Mouse (Mus musculus): ENCODE results near the gene Itgad. TPM values are rescaled to one million over a fixed set of nuclear protein-coding genes. Genes with fewer than 3 reads are reported as not detected.
"Not testable (repeated sequence)": the region's sequence is repeated elsewhere in the genome, so short reads cannot be mapped to it uniquely, and the experiment has no call there.

The Itgad gene
- under 1 TPM in 1 of 4 experiments, not detected in 3; 0.10 TPM for total RNA-seq (2022)

DNA sequence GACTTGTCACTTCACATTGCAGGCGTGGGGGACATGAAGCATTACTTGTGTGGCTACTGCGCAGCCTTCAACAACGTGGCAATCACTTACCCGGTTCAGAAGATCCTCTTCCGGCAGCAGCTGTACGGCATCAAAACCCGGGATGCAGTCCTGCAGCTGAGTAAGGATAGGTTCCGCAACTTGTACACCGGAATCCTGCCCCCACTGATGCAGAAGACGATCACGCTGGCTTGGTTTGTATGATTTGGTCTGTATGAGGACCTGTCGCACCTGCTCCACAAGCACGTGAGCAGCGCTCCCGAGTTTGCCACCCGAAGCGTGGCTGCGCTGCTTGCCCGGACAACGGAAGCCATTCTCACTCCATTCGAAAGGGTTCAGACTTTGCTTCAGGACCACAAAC, at the start of gene Itgad:
Gene Itgad (plus strand): TSS at position 301 of the 400 bp plus-strand sequence.
- DNase-seq (ENCODE audit: low spot score in 2 of 2), result no peak

DNA sequence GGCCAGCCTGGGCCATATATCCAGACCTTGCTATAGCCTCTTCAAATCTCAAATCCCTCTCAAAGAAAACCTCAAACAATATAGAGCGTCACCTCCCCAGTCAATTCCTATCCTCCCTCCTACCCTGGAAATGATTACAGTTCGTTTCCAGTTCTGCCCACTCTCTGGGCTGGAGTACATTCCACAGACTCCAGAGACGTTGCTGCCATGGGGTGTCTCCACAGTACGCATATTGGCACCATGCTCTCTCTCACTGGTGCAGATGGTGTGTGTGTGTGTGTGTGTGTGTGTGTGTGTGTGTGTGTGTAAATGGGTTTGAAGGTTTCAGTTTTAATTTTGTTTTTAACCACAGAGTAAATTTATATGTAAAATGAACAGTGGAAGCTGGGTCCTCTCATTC, 48.9 kb upstream of the Itgad start:
- no peak for DNase-seq (ENCODE audit: low spot score in 2 of 2)

DNA sequence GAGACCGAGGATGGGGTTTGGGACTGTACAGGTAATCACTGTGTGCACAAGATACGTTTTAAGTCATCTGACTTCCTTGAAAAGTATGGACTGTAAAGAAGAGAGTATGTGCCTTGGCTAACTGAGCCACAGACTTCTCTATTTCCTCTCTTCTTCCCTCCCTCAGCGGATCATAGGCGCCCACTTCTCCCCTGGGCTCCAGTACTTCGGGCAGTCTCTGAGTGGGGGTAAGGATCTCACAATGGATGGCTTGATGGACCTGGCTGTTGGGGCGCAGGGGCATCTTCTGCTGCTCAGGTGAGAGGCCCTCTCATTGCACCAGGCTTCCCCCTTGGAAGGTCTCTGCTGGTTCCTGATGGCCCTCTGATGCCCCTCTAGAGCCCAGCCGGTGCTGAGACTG, 46.7 kb upstream of the Itgad start:
- DNase-seq (ENCODE audit: low spot score in 2 of 2), result no peak

DNA sequence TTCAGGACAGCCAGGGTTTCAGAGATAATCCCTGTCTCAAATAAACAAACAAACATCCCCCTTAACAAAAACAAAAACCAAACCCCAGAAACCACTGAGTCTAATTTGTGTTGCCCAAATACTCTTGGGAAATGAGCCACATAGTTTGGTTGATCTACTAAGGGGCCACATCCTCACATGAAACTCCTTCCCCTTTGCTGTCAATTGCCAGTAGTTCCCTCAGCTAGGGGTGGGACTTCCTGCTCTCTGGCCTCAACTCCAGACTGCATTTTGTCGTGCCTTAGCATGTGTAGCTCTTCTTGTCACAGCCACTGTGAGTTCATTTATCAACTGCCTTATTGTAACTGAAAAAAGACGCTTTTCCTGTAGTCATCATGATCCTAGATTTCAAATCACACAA, 43.9 kb upstream of the Itgad start:
- DNase-seq (ENCODE audit: low spot score in 2 of 2), result no peak

DNA sequence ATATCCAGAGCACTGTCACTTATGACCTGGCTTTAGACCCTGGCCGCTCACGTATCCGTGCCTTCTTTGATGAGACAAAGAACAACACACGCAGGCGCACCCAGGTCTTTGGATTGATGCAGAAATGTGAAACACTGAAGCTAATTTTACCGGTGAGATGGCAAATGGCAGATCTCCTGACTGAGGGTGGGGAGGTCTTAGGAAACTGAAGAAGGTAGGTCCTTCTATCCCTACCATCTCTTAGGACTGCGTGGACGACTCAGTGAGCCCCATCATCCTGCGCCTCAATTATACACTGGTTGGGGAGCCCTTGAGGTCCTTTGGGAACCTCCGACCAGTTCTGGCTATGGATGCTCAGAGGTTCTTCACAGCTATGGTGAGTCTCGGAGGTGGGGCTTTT, 42.0 kb upstream of the Itgad start:
- no peak for DNase-seq (ENCODE audit: low spot score in 2 of 2)

DNA sequence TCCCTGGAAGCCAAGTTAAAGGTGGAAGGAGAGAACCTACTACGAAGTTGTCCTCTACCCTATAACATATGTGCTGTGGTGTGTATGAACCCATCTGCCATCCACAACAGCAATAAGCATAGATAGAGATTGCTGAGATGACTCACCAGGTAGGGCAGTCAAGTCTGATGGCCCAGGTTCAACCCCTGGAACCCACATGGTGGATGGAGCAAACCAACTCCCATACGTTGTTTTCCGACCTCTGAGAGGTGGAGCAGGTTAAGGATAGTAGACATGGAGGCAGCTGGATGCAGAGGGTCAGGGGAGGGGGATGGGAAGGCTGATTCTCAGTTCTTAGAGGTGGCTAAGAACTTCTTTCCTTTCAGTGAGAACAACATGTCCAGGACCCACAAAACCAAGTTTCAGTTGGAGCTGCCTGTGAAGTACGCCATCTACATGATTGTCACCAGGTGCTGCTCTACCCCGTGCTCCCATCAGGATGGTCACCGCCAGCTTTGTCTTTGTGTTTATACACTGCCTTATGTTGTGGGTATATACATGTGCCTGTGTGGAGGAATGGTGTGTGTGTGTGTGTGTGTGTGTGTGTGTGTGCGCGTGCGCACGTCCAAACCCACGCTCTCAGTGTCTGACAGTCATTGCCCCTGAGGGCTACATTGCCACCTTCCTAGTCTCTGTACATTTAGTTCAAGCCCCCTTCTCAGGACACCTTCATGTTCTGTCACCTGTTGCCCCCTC, 39.6 kb upstream of the Itgad start:
- DNase-seq (ENCODE audit: low spot score in 2 of 2), result no peak

DNA sequence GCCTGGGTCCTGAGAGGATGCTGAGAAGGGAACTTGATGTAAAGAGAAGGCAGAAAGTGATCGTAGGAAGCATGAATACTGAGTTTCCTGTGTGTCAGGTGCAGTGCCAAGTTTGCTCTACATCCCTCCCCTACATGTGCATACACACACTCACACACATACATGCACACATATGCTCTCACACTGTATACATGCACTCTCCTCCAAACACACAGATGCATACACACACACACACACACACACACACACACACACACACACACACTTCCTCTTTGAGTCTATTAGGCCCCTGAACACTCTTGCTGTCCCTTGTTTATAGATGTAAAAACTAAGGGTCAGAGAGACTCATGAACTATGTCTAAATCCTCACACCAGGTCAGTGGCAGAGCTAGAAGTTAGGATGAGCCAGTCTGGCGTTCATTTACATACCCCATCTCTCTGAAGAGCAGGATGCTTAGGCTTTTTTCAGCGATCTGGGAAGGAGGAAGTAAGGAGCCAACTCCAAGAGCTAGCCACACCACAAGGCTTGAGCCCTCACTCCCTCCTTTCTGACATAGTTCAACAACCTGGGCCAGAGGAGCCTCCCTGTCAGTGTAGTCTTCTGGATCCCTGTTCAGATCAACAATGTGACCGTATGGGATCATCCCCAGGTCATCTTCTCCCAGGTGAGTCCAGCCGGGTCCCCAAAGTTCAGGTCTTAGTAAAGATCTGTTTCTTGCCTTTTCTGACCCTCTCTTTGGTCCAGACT, 38.8 kb upstream of the Itgad start:
- no peak for DNase-seq (ENCODE audit: low spot score in 2 of 2)

DNA sequence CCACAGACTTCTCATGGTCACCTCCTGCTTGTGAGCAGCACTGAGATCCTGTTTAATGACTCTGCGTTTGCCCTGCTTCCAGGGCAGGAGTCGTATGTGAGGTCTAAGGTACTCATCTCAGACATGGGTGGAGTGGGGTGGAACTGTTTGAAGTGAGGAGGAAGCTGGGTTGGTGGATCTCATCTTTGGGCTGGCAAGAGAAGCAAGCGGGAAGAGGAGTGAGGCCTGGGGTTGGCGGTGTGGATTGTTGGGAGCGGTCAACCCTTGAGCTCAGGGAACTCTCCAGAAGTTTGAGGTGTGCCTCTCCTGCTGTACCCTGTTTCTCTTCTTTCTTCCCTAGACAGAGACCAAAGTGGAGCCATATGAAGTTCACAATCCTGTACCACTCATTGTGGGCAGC, 37.8 kb upstream of the Itgad start:
- no peak for DNase-seq (ENCODE audit: low spot score in 2 of 2)

DNA sequence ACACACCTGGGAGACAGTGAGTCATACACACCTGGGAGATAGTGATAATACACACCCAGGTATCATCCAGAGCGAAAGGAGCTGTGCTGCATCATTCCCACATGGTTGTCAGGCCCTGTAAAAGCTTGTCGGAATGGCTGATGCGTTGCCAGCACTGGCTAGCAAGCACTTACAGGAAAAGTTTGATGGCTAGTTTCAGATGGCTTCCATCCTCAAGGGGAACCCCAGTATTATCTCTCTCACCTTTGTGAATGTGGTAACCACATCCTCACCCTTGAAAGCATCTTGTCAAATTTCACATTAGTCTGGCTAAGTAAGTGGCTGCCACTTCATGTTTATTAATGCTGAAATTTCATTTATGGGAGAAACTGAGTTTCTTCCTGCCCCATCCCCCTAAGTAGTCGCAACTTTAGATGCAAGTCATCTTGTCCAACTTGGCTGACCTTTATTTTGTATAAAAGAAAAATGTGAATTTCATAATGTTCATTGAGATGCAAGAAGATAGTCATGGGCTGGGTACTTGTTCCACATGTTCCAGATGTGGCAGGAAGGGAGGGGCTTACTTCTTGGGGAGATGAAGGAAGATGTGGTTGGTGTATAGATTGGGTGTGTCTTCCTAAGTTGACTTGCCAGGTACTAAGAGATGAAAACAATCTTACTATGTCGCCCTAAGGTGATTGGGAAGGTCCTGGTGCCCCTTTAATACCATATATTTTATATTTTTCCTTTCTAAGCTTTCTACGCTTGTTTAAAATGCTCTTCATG, 34.3 kb upstream of the Itgad start:
- DNase-seq (ENCODE audit: low spot score in 2 of 2), result no peak

DNA sequence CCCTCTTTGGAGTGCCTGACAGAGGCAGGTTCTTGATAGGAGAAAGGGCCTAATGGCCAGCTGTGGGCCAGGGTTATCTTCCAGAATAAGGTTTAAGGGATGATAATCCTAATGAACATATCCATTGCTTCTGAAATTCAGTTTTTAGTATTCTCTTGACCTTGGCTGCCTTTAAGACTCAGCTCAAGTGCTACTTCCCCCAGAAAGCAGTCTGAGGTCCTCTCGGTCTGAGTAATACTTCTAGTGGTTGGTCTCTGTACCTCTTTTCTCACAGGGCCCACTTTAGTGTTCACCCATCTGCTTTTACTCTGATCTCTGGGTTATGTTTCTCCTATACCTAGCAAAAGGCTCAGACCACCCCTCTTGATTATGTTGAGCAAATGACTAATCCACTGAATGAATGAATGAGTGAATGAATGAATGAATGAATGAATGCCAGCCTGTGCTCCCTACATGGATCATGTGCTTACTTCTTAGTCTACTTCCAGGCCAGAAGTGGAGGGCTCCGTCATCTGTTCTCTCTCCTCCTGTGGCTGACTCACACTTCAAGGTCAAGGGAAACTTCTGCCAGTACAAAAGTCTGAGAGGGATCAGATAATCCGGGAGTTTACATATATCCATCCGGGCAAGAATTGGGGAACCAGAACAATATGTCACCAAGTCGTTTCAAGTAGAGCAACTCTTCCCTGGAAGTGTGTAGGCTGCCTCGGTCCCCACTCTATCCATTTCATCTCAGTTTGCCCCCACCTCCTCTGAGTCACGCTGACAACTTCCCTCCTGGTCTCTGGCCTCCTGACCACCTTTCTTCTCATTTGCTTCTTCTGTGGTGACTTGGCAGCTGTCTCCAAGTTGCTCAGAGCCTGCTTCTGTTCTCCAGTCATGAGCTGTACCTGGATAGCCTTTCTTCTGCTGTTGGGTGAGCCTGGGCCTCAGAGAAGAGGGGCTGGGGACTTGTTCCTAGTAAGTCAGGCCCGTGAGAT, 25.1 kb upstream of the Itgad start, which contains the start of gene Itgax:
Gene Itgax (plus strand): TSS at position 807 of the 980 bp plus-strand sequence.
- no peak for DNase-seq (ENCODE audit: low spot score in 2 of 2)

DNA sequence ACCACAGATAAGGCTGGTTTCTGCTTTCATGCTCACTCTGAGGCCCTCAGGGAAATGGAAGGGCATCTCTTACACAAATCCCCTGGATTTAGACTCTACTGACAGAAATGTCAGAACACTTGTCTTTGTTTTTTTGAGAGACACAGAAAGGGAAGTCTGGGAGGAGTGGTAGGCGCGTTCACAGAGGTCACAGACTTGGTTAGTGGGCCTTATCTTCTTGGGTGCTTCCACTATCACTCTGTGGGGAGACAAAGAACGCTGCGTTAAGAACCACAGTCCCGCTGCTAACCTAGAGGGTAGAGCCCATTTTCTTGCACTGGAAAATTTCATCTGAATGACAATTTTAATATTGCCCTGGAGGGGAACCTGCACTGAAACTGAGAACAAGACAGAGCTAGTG, 22.0 kb upstream of the Itgad start:
- no peak for DNase-seq (ENCODE audit: low spot score in 2 of 2)

DNA sequence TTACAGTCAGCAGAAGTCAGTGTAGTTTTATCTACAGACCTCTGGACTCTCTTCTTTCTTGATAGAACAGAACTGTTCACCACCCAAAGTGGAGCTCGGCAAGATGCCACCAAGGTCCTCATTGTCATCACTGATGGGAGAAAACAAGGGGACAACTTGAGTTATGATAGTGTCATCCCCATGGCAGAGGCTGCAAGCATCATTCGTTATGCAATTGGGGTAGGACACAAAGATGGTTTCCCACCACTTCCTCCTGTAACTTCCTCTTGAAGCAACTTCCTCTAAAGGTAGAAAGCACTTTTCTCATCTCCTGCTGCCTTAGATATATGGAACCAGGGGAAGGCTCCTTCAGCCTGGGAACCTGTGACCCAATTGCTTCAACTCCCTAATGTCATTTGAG, 20.6 kb upstream of the Itgad start:
- DNase-seq (ENCODE audit: low spot score in 2 of 2), result no peak

DNA sequence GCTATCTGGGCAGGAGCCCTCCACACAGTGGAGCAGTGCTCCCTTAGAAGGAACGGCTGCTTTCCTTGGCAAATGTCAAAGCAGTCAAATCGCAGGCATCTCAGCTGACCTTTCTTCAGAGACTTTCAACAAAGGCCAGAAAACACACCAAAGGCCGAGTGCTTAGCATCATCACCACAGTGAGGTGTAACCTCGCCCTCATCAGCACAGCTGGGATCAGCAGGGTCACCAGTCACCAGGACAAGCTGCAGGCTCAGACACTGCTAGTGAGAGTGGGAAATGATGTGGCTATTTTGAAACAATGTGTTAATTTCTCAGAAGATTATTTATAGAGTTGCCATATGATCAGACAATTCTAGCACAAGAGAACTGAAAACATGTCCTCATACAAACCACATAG, 17.2 kb upstream of the Itgad start:
- DNase-seq (ENCODE audit: low spot score in 2 of 2), result no peak

DNA sequence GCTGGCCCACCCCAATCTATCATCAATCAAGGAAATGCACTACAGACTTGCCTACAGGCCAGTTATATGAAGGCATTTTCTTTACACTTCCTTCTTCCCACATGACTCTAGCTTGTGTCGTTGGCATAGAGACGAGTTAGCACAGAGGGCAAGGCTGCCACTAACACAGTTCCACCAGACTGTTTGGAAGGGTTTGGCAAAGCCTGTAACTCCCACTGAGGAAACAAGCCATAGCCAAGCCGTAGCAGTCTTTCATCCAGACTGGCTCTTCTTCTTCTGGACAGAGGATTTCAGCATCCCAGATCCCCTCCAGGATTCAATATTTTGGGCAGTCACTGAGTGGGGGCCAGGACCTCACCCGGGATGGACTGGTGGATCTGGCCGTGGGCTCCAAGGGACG, 14.6 kb upstream of the Itgad start:
- no peak for DNase-seq (ENCODE audit: low spot score in 2 of 2)

DNA sequence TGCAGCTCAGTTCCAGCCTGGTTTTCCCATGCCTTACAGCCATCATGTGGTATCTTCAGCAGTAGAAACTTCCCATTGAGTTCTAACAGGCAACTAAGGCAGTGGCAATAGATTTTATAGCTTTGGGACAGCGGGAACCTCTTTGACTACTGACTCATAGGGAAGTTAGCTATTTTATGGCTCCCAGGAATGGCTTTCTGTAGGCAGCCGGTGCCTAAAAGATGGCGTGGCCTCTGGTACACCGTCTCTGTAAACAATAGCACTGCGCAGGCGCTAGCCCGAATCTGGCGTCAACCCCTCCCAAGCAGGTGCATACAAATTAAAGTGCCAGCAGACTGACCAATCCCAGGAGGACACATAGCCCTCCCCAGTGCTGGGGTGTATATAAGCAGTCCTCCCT, 3.2 kb upstream of the Itgad start:
- no peak for DNase-seq (ENCODE audit: low spot score in 2 of 2)

DNA sequence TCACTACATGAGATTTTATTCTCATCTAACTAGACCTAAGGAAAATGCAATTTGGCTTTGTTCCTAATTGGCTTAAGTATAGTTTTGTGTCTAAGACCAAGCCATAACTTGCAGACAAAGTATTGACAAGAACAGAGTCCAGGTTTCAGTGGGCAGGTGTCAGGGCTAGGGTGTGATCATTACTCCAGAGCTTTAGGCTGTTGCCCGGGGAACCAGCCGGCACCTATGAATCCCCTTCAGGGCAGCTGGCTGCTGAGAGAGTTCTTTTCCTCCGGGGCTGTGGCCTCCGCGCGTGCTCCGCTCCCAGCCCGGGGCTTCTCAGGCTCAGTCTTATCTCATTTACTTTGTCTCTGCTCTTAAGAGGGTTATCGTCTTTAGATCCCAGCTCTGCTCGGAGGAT, 748 bp downstream of the Itgad start:
- no peak for DNase-seq (ENCODE audit: low spot score in 2 of 2)

DNA sequence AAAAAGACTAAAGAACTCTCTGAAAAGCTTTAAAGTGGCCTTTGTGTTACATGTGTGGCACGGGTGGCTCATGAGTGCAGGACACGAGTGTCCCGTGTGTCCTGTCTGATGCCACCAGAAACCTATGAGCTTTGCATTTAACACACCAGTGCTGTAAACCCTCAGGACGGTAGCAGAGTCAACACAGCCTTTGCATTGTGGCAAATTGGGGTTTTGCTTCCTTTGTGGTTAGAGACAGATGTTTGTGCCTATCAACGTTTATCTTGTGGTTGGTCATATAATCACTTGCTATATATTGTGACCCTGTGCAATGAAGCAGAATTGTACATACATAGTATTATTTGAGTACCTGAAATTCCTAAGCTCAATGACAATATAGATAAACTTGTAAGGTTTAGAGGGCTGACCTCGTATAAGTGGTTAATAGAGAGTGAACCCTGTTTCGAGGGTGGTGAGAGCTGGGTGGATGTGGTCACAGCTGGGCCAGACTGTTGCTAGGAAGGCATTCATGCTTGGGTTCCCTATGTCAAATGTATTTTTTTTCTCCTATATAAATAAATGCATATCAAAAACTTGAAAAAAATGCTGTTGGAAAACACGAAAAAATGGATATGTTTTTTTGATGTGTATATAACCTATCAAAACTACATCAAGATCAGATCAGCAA, 4.6 kb downstream of the Itgad start:
- DNase-seq (ENCODE audit: low spot score in 2 of 2), result not testable (repeated sequence)

DNA sequence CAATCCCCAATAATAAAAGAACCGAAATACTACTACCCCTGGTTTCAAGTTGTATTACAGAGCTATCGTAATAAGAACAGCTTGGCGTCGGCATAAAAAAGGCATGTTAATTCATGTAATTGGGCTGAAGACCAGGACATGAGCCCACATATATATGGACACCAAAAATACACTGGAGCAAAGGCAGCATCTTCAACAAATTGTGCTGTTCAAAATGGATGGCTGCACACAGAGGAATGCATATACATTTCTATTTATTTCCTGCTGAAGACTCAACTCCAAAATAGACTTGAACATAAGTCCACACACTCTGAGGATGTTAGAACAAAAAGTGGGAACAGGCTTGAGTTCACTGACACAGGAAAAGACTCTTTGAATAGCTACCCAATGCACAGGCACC, 9.8 kb downstream of the Itgad start:
- DNase-seq (ENCODE audit: low spot score in 2 of 2), result no peak

DNA sequence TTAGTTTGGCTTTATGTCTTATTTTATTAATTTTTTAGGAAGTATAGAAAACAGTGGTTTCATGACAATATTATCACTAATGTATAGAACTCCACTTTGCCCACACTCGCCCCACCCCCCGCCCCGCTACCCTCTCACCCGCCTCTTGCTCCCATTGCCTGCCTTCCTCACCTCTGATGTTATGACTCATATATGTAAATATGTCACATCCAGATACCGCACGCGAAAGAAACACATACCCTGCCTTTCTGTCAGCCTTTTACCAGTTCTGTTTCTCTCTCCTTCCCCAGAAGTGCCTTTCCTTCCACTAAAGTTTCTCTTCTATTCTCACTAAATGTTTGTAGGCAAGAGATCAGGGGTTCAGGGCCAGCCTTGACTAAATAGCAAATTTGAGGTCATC, 12.2 kb downstream of the Itgad start:
- no peak for DNase-seq (ENCODE audit: low spot score in 2 of 2)

DNA sequence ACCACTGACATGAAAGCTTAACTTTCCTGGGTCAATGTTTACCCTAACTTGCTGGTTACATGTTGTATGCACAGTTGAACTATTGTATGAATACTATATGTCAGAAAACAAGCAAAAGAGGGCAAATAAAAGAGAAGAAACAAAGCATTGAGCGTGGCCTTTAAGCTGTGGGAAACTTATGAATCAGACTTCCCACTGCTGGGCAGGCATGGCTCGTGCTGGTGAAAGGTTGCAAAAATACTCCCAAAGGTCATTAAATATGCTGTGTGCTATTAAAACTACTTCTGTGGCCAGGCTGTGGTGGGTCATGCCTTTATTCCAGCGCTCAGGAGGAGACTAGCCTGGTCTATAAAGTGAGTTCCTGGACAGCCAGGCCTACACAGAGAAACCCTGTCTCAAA, 15.8 kb downstream of the Itgad start:
- DNase-seq (ENCODE audit: low spot score in 2 of 2), result no peak

DNA sequence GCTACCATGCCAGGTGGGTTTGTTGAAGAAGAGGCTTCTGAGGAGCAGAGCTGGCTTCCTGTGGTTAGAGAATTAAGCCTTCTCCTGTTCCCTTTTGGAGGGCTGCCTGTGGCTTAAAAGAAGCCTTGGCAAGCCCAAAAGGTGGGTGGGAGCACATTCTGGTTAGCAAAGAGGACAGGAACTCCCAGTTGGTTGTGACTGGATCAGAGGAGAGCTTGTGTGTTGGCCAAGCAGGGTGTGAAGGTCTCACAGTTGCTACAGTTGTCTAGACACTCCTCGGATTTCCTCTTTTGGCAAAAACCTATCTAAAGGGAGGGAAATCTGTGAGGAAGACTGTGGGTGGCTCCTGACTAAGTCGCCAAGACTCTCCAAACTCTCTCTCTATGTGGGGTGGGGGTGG, 24.2 kb downstream of the Itgad start:
- no peak for DNase-seq (ENCODE audit: low spot score in 2 of 2)
